Mouse (Mus musculus) right cerebral cortex, postnatal 25 days (tissue): ENCODE results near the gene Rab32.
"Not testable (repeated sequence)": the region's sequence is repeated elsewhere in the genome, so short reads cannot be mapped to it uniquely, and the experiment has no call there.

ENCODE experiments used
- DNase-seq: peaks from one replicate; pipeline ENCODE4 v3.0.0; 2022

Rab32 gene

GRCm38 (mm10) chr10:10557570-10558336, at the start of gene Rab32:
Rab32 (minus strand) TSS chr10:10558265.
- DNase-seq = peak; percentile 81

DNA sequence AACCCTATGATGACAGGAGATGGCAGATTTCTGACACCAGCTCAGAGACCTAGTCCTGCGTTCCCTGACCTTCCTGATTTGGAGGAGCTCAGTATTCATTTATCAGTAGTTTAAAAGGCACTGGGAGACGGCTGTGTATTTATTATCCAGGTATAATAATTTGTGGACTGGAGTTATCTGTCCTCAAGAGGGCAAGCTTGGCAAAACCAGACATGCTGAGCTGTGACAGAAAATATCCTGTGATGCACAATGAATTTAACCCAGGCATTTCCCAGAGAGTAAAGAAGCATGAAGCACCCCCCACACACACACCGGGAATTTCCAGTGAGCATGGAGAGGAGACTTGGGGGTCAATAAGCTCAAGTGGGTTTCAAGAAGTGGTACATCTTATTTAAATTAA, 42.7 kb upstream of the Rab32 start:
- no peak for DNase-seq

- DNase-seq = not testable (repeated sequence)
Observed at GRCm38 (mm10) chr10:10597495-10597894, 39.4 kb upstream of the Rab32 start.

- no peak for DNase-seq
Observed at GRCm38 (mm10) chr10:10580811-10581210, 22.7 kb upstream of the Rab32 start.

DNA sequence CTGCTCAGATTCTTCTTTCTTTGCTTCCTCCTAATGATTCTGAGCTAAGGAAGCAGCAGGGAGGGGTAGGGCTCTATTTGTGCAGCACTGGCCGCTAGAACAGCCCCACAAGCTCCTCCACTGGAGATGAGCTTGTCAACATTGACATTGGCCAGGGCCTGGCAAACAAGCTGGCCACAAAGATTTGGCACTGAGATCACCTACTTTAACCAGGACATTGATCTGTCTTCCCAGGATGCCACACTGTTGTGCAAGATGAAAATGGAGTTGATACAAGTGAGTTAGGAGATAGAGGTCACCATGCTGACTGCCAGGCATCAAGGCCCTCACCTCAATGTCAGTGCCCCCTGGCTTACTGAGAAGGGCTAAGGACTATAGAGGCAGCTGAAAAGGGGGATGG, 21.8 kb upstream of the Rab32 start:
- no peak for DNase-seq

DNA sequence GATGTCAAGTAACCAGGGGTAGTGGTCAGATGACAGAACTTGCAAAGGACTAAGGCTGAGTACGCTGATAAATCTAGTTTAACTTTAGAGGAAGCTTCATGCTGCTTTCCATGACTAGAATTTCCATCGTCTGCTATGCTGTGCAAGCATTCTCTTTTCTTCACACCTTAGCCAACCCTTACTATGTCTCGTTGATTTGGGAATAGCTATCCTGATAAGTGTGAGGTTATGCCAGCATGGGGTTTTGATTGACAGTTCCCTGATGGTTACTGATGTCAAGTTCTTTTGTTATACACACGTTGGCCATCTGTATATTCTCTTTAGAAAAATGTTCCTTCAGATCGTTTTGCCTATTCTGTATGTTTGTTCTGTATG, 259 bp upstream of the Rab32 start:
- no peak for DNase-seq

GRCm38 (mm10) chr10:10557085-10557484, 980 bp downstream of the Rab32 start:
- DNase-seq = no peak

DNA sequence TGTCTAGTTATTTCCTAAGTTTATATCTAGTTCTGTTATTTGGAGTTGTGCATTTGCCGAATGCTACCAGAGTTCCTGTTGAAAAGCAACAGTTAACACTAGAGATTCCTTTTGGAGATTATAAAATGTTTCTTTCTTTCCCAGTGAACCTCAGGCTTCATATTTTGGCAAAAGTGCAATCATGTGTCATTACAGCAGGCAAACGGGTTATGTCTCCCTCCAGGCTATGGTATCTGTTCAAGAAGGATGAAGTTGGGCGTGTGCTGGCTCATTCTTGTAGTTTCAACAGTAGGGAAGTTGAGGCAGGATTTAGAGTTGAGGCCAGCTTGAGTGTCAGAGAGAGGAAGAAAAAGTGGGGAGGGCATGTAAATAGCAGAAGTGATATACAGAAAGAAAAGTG, 2.4 kb downstream of the Rab32 start:
- no peak for DNase-seq

GRCm38 (mm10) chr10:10555221-10555620, 2.8 kb downstream of the Rab32 start:
- DNase-seq = no peak

- DNase-seq = no peak
Observed at GRCm38 (mm10) chr10:10550134-10550533, 7.9 kb downstream of the Rab32 start.

- no peak for DNase-seq
Observed at GRCm38 (mm10) chr10:10546623-10547022, 11.4 kb downstream of the Rab32 start.

DNA sequence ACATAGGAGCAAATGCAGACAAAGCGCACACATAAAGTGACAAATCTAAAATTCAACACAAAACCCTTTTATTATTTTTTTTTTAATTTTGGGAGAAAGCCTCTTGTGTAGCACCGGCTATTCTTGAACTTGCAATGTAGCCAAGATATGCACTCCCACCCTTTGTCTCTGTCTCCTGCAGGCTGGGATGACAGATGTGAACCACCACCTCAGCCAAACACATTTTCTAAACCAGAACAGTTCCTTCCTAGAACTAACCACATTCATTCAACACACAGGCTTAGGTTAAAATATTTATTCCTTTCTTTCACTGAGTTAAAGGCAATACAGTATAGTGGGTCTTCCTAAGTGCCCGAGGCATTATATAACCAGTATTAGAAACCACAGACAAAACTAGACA, 13.1 kb downstream of the Rab32 start:
- no peak for DNase-seq
